ENCODE assay signal across 8 mouse cellular contexts in the genomic region with DNA sequence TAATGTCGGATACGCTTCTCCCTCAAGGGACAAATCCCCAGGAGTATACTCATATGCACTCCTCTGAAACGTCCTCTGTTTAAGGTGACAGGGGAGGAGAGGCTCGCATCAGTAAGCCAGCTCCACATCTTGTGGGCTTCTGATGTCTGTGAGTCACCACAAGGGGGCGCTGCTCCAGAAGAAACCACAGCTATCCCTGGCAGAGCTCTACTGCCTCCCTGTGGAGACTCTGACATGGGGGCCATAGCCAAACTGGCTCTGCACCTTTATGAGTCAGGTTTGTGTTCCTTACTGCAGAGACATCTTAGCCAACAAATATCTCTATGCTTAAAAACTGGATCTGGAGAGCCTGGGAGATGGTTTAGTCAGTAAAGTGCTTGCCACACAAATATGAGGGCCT. TPM values are rescaled to one million over a fixed set of nuclear protein-coding genes. Genes with fewer than 3 reads are reported as not detected.
A peak's percentile ranks its signal among the peaks of the same experiment; 100 is the strongest.
DNase-seq lines count a peak whose midpoint lies in the region.

No protein-coding gene starts in this region.

- intact Hi-C loops in gastrocnemius, postnatal 14 days (cut with DNase I; ENCODE audit: low total_unique reads), result loop anchor here (5.0 kb wide), 1 partner anchor 112 kb away; a partner anchor contains a TSS

- peak; percentile 95 to 96 for DNase-seq in B cell, adult 2 months
- peak; percentile 93 for DNase-seq in R1 (ENCODE audit: low read depth, low spot score)
- peak; percentile 95 to 97 for DNase-seq in cerebellum, postnatal 10 days
- peak; percentile 91 for DNase-seq in gastrocnemius, postnatal 14 days
- peak; percentile 92 to 96 for DNase-seq in kidney, postnatal 25 days
- peak; percentile 85 to 90 for DNase-seq in lung, adult 18-20 months
- peak; percentile 92 for DNase-seq in right cerebral cortex, adult 18-20 months
- DNase-seq in urinary bladder, adult 2 months (ENCODE audit: low spot score), result peak; percentile 81

RNA-seq across cellular contexts. Expression of a gene that starts 14.5 kb away (rescaled TPM):
- total RNA-seq in gastrocnemius, postnatal 14 days (2021), result 10 to 100 TPM in 1 of 2 experiments, 1 to 10 TPM in 1; 6.7 to 11.1 TPM
- polyA plus RNA-seq in urinary bladder, adult 2 months (2012; rRNA removed), result 29.4 and 36.3 TPM in 2 replicates

RNA-seq across cellular contexts. Expression of a gene that starts 23.5 kb away (rescaled TPM):
- 10 to 100 TPM; 21.3 to 23.9 TPM for total RNA-seq in gastrocnemius, postnatal 14 days (2021)
- 112 and 151 TPM in 2 replicates for polyA plus RNA-seq in urinary bladder, adult 2 months (2012; rRNA removed)

RNA-seq across cellular contexts. Expression of a gene that starts 31.4 kb away (rescaled TPM):
- total RNA-seq in gastrocnemius, postnatal 14 days (2021), result 10 to 100 TPM; 10.2 to 16.1 TPM
- 9.9 and 10.3 TPM in 2 replicates for polyA plus RNA-seq in urinary bladder, adult 2 months (2012; rRNA removed)

RNA-seq across cellular contexts. Expression of a gene that starts 43.0 kb away (rescaled TPM):
- 10 to 100 TPM; 46.8 to 49.3 TPM for total RNA-seq in gastrocnemius, postnatal 14 days (2021)
- polyA plus RNA-seq in urinary bladder, adult 2 months (2012; rRNA removed), result 59.8 and 73.9 TPM in 2 replicates

RNA-seq across cellular contexts. Expression of a gene that starts 51.4 kb away (rescaled TPM):
- not detected for total RNA-seq in gastrocnemius, postnatal 14 days (2021)
- polyA plus RNA-seq in urinary bladder, adult 2 months (2012; rRNA removed), result not detected in 2 replicates

Comparison
In these comparisons a context has a peak if more than half of its experiments do, and no peak if none do; other contexts are left out.
1. Peak in every context shown above with its lines: DNase-seq.